9 mouse cellular contexts compared by ENCODE assay signal in the genomic region with DNA sequence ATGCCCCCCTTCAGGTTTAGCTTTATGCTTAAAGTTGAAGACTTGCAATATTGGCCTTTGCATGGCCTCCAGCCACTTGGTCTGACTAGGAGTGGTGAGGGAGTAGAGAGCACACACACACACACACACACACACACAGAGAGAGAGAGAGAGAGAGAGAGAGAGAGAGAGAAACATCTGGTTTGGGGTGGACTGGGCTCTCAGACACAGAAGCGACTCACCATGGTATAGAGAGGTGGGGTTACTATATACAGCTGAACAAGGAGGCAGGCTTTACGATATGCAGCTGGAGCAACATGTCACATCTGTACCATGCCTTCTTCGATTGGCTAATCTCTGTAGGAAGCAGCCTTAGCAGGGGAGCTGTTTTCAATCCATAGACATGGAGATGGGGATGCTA. TPM values are rescaled to one million over a fixed set of nuclear protein-coding genes. Genes with fewer than 3 reads are reported as not detected.
DNase-seq lines count a peak whose midpoint lies in the region; ATAC-seq and TF ChIP-seq lines count a peak whose summit lies in the region.
"Had no signal": no experiment of that assay in that cellular context is flagged by ENCODE, and none has a peak within 500 bp of the region (broad histone marks: within the 10 kb centered on the region; RNA-seq: fewer than 3 reads in every experiment).

No protein-coding gene starts in this region.

- H3K27me3 ChIP-seq in hindbrain, embryonic 13.5 days = peaks cover 24% of the 10 kb centered on the region
- H3K27me3 ChIP-seq in hindbrain, embryonic 16.5 days (replicated peaks; ENCODE audit: control insufficient read depth, insufficient read depth, low read length) = peaks cover 5% of the 10 kb centered on the region
- no peaks in the 10 kb centered on the region for H3K27me3 ChIP-seq in thymus, adult 2 months (ENCODE audit: control insufficient read depth, insufficient read depth, low read length)
- no peaks in the 10 kb centered on the region for H3K27me3 ChIP-seq in stomach, postnatal 0 days (ENCODE audit: control insufficient read depth, insufficient read depth, low read length)

- no peaks in the 10 kb centered on the region for H3K36me3 ChIP-seq in hindbrain, embryonic 13.5 days
- H3K36me3 ChIP-seq in hindbrain, embryonic 16.5 days (ENCODE audit: control insufficient read depth, insufficient read depth, low read length) = no peaks in the 10 kb centered on the region
- H3K36me3 ChIP-seq in thymus, adult 2 months (ENCODE audit: control insufficient read depth, insufficient read depth, low read length) = no peaks in the 10 kb centered on the region
- peaks cover 5% of the 10 kb centered on the region; the same call in 1 of the 2 replicates for H3K36me3 ChIP-seq in stomach, postnatal 0 days (ENCODE audit: control insufficient read depth, insufficient read depth, low read length)
- H3K36me3 ChIP-seq: midbrain, embryonic 13.5 days had no signal

- TF ChIP-seq POLR2A in thymus, adult 2 months (IDR thresholded peaks at IDR 0.05; ENCODE audit: control insufficient read depth, extremely low read depth, insufficient read depth, low read length, poor library complexity) = no peak

- H3K27ac ChIP-seq in hindbrain, embryonic 13.5 days = no peak overlapping the region
- no peak overlapping the region for H3K27ac ChIP-seq in hindbrain, embryonic 16.5 days (ENCODE audit: low read depth, low read length)
- peak overlapping the region; percentile 13; the same call in 1 of the 2 replicates for H3K27ac ChIP-seq in thymus, adult 2 months (ENCODE audit: control insufficient read depth, insufficient read depth, low read length)
- H3K27ac ChIP-seq in stomach, postnatal 0 days (replicated peaks) = no peak overlapping the region
- H3K27ac ChIP-seq: midbrain, embryonic 13.5 days had no signal

- TF ChIP-seq CTCF in thymus, adult 2 months (IDR thresholded peaks at IDR 0.05; ENCODE audit: borderline replicate concordance, control insufficient read depth, extremely low read depth, insufficient read depth, low read length, poor library complexity) = no peak
- TF ChIP-seq CTCF in stomach, postnatal 0 days (IDR thresholded peaks at IDR 0.05; ENCODE audit: low read depth) = no peak

- ATAC-seq in hindbrain, embryonic 13.5 days (ENCODE audit: low FRiP score) = no peak
- no peak for ATAC-seq in hindbrain, embryonic 16.5 days
- ATAC-seq in stomach, postnatal 0 days (ENCODE audit: low FRiP score, low TSS enrichment) = 0 out of 2 replicates have a peak, but pooled peaks have one; percentile 8

- no peak overlapping the region for H3K4me3 ChIP-seq in hindbrain, embryonic 13.5 days
- H3K4me3 ChIP-seq in hindbrain, embryonic 16.5 days (ENCODE audit: low read length) = no peak overlapping the region
- H3K4me3 ChIP-seq in thymus, adult 2 months (ENCODE audit: control insufficient read depth, insufficient read depth, low read length) = no peak overlapping the region
- no peak overlapping the region for H3K4me3 ChIP-seq in stomach, postnatal 0 days (ENCODE audit: low read depth, low read length)

- H3K4me2 ChIP-seq in hindbrain, embryonic 13.5 days = peak overlapping the region; percentile 69; the same call in 1 of the 2 replicates
- H3K4me2 ChIP-seq in hindbrain, embryonic 16.5 days (ENCODE audit: low read length) = no peak overlapping the region
- H3K4me2 ChIP-seq in stomach, postnatal 0 days (replicated peaks; ENCODE audit: low read depth) = peak overlapping the region; percentile 72; the same call in 1 of the 2 replicates

- H3K4me1 ChIP-seq in hindbrain, embryonic 13.5 days (replicated peaks) = peaks cover 20% of the 10 kb centered on the region
- peaks cover 9% of the 10 kb centered on the region; the same call in 1 of the 2 replicates for H3K4me1 ChIP-seq in hindbrain, embryonic 16.5 days (ENCODE audit: control insufficient read depth, insufficient read depth, low read depth, low read length)
- peaks cover 20% of the 10 kb centered on the region for H3K4me1 ChIP-seq in thymus, adult 2 months (replicated peaks; ENCODE audit: control insufficient read depth, insufficient read depth, low read length)
- no peaks in the 10 kb centered on the region for H3K4me1 ChIP-seq in stomach, postnatal 0 days (replicated peaks; ENCODE audit: control insufficient read depth, insufficient read depth)

- TF ChIP-seq EP300 in stomach, postnatal 0 days (optimal IDR thresholded peaks at IDR 0.05) = no peak

- WGBS in hindbrain, embryonic 13.5 days = 45% methylated on average over 3 of the region's 3 CpGs
- WGBS in hindbrain, embryonic 16.5 days = 32% methylated on average over 3 of the region's 3 CpGs
- 22% methylated on average over 3 of the region's 3 CpGs for WGBS in thymus, adult 2 months
- 46% methylated on average over 3 of the region's 3 CpGs for WGBS in stomach, postnatal 0 days

- DNase-seq in thymus, adult 2 months = no peak
- DNase-seq in thymus, postnatal 36 days = no peak
- peak; percentile 30 for DNase-seq in induced T-regulatory cell, adult 2 months (ENCODE audit: low read depth)
- DNase-seq in stomach, postnatal 0 days (ENCODE audit: low spot score) = no peak
- no peak for DNase-seq in cerebellum, adult 11 months
- no peak for DNase-seq in cerebellum, adult 11-12 months

- no peaks in the 10 kb centered on the region for H3K9me3 ChIP-seq in hindbrain, embryonic 13.5 days
- no peaks in the 10 kb centered on the region for H3K9me3 ChIP-seq in hindbrain, embryonic 16.5 days (ENCODE audit: control insufficient read depth, low read length)
- H3K9me3 ChIP-seq in stomach, postnatal 0 days (ENCODE audit: control insufficient read depth, low read length) = no peaks in the 10 kb centered on the region
- H3K9me3 ChIP-seq: midbrain, embryonic 13.5 days had no signal

- H3K9ac ChIP-seq in hindbrain, embryonic 13.5 days = no peak overlapping the region
- no peak overlapping the region for H3K9ac ChIP-seq in hindbrain, embryonic 16.5 days (ENCODE audit: low read depth, low read length)
- no peak overlapping the region for H3K9ac ChIP-seq in stomach, postnatal 0 days (ENCODE audit: low read length)

RNA-seq across cellular contexts. Expression of a gene that starts 5.4 kb away (rescaled TPM):
- 0.74 and 1.1 TPM in 2 replicates for polyA plus RNA-seq in hindbrain, embryonic 13.5 days (2015; fragmentation: Nextera tagmentation; extraction: Ambion mirVana)
- 1.9 and 2.1 TPM in 2 replicates for polyA plus RNA-seq in hindbrain, embryonic 16.5 days (2015; fragmentation: Nextera tagmentation; extraction: Ambion mirVana)
- 9.0 and 9.8 TPM in 2 replicates for polyA plus RNA-seq in thymus, adult 2 months (2012; rRNA removed)
- 3.2 and 3.3 TPM in 2 replicates for polyA plus RNA-seq in stomach, postnatal 0 days (2015; fragmentation: Nextera tagmentation; extraction: Ambion mirVana)
